In the genomic region with DNA sequence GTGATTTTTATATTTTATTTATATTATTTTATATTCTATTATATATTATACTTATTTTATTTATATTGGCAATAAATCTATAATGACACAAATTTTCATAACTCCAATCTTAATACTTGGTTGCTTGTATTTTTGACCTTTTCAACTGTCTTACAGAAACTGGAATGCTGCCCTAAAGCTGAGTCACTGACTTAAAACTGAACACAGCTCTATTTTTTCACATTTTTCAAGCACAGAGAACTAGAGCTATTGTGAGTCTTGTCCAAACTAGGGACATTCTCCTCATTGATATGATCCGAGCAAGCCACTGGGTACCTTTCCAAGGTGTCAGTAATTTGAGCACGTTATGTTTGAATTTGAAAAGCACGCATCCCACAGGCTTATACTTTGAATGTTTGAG, we compare ENCODE assay signal across 19 mouse cellular contexts.
"Had no signal": no experiment of that assay in that cellular context is flagged by ENCODE, and none has a peak within 500 bp of the region (broad histone marks: within the 10 kb centered on the region; RNA-seq: fewer than 3 reads in every experiment).

No protein-coding gene starts in this region.

- H3K9ac ChIP-seq: liver, embryonic 13.5 days; lung, embryonic 15.5 days; midbrain, embryonic 15.5 days; neural tube, embryonic 12.5 days; neural tube, embryonic 15.5 days had no signal

- H3K4me2 ChIP-seq: liver, embryonic 13.5 days; lung, embryonic 15.5 days; midbrain, embryonic 11.5 days; midbrain, embryonic 15.5 days; neural tube, embryonic 12.5 days; neural tube, embryonic 15.5 days had no signal

- H3K4me3 ChIP-seq: left cerebral cortex, adult 2 months; liver, embryonic 13.5 days; lung, embryonic 15.5 days; midbrain, embryonic 15.5 days; neural tube, embryonic 12.5 days; neural tube, embryonic 15.5 days had no signal

- H3K4me1 ChIP-seq: liver, embryonic 13.5 days had no signal

- H3K36me3 ChIP-seq: liver, embryonic 13.5 days; lung, embryonic 15.5 days; midbrain, embryonic 15.5 days; neural tube, embryonic 12.5 days; neural tube, embryonic 15.5 days had no signal

- H3K27me3 ChIP-seq: liver, embryonic 13.5 days; lung, embryonic 15.5 days; midbrain, embryonic 15.5 days; neural tube, embryonic 12.5 days; neural tube, embryonic 15.5 days had no signal

- DNase-seq: kidney, adult 2 months; kidney, postnatal 25 days; layer of hippocampus, postnatal 36 days; liver, embryonic 13.5 days; lung, postnatal 14 days; right cerebral cortex, adult 18-20 months; right cerebral cortex, postnatal 14 days; right cerebral cortex, postnatal 4 days; thymus, adult 2 months; thymus, postnatal 14 days; thymus, postnatal 4 days had no signal

- H3K27ac ChIP-seq: kidney, postnatal 0 days; left cerebral cortex, adult 2 months; liver, embryonic 13.5 days; lung, embryonic 15.5 days; midbrain, embryonic 15.5 days; neural tube, embryonic 12.5 days; neural tube, embryonic 15.5 days; stomach, postnatal 0 days had no signal

- H3K9me3 ChIP-seq: liver, embryonic 13.5 days; lung, embryonic 15.5 days; midbrain, embryonic 15.5 days; neural tube, embryonic 12.5 days; neural tube, embryonic 15.5 days had no signal

- ATAC-seq: midbrain, embryonic 15.5 days had no signal
